Mouse (Mus musculus) heart, postnatal 0 days (tissue): ENCODE data around the gene Ap5s1. TPM values are rescaled to one million over a fixed set of nuclear protein-coding genes. Genes with fewer than 3 reads are reported as not detected.

ENCODE experiments used
- ATAC-seq: fragments of 200-750 bp; cut with Nextera tagmentation; 2 replicates; pipeline ENCODE4 v1.8.0; 2017; ENCODE audit warnings: low read depth, moderate number of reproducible peaks, moderate library complexity; ENCODE audit not compliant: insufficient read depth
- DNase-seq: peaks from one replicate; pipeline ENCODE4 v3.0.0-alpha.2; 2016; ENCODE audit warnings: low spot score
- H3K27ac ChIP-seq: fragments of 300-500 bp; sonication (generic); 2 replicates; pipeline ENCODE4 v1.5.1; 2014; ENCODE audit warnings: low read depth, mild to moderate bottlenecking
- H3K27me3 ChIP-seq: fragments of 300-500 bp; sonication (generic); 2 replicates; pipeline ENCODE4 v1.6.1; 2014; ENCODE audit warnings: low read length, mixed read lengths; ENCODE audit not compliant: control insufficient read depth, insufficient read depth
- H3K36me3 ChIP-seq: fragments of 300-500 bp; sonication (generic); replicated peaks from 2 replicates; pipeline ENCODE4 v1.6.1; 2014; ENCODE audit warnings: low read length, mixed read lengths; ENCODE audit not compliant: control insufficient read depth, insufficient read depth
- H3K4me1 ChIP-seq: fragments of 300-500 bp; sonication (generic); 2 replicates; pipeline ENCODE4 v1.6.1; 2014; ENCODE audit warnings: antibody characterized with exemption; ENCODE audit not compliant: control insufficient read depth, insufficient read depth
- H3K4me2 ChIP-seq: fragments of 300-500 bp; sonication (generic); 2 replicates; pipeline ENCODE4 v1.6.1; 2014; ENCODE audit warnings: low read depth, mild to moderate bottlenecking, low read length, moderate library complexity
- H3K4me3 ChIP-seq: fragments of 300-500 bp; sonication (generic); 2 replicates; pipeline ENCODE4 v1.5.1; 2014; ENCODE audit warnings: low read depth, low read length
- H3K9ac ChIP-seq: fragments of 300-500 bp; sonication (generic); replicated peaks from 2 replicates; pipeline ENCODE4 v1.6.1; 2014; ENCODE audit warnings: low read depth, low read length, mixed read lengths
- H3K9me3 ChIP-seq: fragments of 300-500 bp; sonication (generic); replicated peaks from 2 replicates; pipeline ENCODE4 v1.6.1; 2016; ENCODE audit warnings: low read length; ENCODE audit not compliant: control insufficient read depth
- CTCF ChIP-seq: IDR thresholded peaks from 2 replicates; pipeline ENCODE4 v1.5.1; 2016; ENCODE audit warnings: antibody characterized with exemption, control low read depth, low read depth
- EP300 ChIP-seq: IDR thresholded peaks from 2 replicates; pipeline ENCODE4 v1.6.1; 2016; ENCODE audit warnings: antibody characterized with exemption, low read depth
- WGBS: fragments of 180-500 bp; shearing (Covaris S2); extraction: QIAGEN DNeasy Blood & Tissue Kit; methylation state at CpG from one replicate; pipeline ENCODE4 v1.1.7; 2014; 5-methylcytosine and 5-hydroxymethylcytosine counted together
- polyA plus RNA-seq: library from polyadenylated mRNA; unstranded; fragments of >200 nt; fragmentation: Nextera tagmentation; extraction: Ambion mirVana; gene quantifications from 2 replicates; pipeline ENCODE4 v1.2.1, GENCODE M21; 2015
- total RNA-seq: library from RNA; depleted of rRNA; stranded (reverse); fragments of >200 nt; gene quantifications from 2 replicates; pipeline ENCODE4 v1.2.3, GENCODE M21; 2014; ENCODE audit warnings: low replicate concordance; rRNA removed

Ap5s1 gene
- total and polyA plus RNA-seq, 2 experiments from 2014 or later: 65.5 to 107 TPM

DNA sequence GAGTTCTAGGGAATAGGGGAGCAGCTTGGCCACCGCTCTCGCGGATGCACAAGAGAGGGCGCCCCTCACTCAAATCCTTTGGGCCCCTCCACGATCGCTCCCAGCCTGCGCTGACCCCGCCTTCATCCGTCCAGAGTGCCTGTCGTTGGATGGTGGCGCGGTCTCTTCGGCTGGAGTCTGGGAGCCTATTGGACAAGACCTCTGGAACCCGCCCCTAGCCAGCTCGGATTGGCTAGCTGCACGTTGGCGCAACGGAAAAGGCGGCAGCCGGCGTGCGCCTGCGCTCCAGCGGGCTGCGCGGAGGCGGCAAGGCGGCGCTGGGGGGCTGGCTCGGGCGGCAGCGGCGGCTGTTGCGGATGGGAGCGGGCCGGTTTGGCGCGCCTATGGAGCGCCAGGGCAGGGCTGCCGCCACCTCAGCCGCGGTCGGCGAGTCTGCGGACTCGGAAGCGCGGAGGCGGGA lies 55.4 kb downstream of the Ap5s1 start, which contains the start of gene Pank2:
Pank2 (plus strand) TSS at position 283 of the 460 bp plus-strand sequence.
- H3K9ac ChIP-seq: peak within 1 kb of the TSS; percentile 82
- ATAC-seq (peak; percentile 98), DNase-seq (peak; percentile 98)
- no peaks in the 10 kb centered on the region for H3K27me3 ChIP-seq
- H3K9me3 ChIP-seq: no peaks in the 10 kb centered on the region
- peak within 1 kb of the TSS; percentile 99 for H3K27ac ChIP-seq
- no peak; the same call in 1 of the 2 replicates for TF ChIP-seq CTCF
- no peak for TF ChIP-seq EP300
- H3K36me3 ChIP-seq: no peaks in the 10 kb centered on the region
- peak within 1 kb of the TSS; percentile 80 for H3K4me3 ChIP-seq
- peak within 1 kb of the TSS; percentile 86 for H3K4me2 ChIP-seq
- peaks cover 26% of the 10 kb centered on the region for H3K4me1 ChIP-seq
- WGBS: under 1% methylated on average over 49 of the region's 49 CpGs

Other genes with a start within 250 kb of the Ap5s1 start
- 0.19 and 10.7 TPM in 2 replicates for gene Gfra4, start 164.0 kb upstream of the Ap5s1 start, total RNA-seq
- gene Gfra4, start 164.0 kb upstream of the Ap5s1 start, polyA plus RNA-seq: 2.2 and 2.9 TPM in 2 replicates
- gene Adam33, start 143.3 kb upstream of the Ap5s1 start, total RNA-seq: 9.4 and 10.3 TPM in 2 replicates
- gene Adam33, start 143.3 kb upstream of the Ap5s1 start, polyA plus RNA-seq: 4.8 and 5.2 TPM in 2 replicates
- gene Siglec1, start 120.3 kb upstream of the Ap5s1 start, total RNA-seq: 2.2 and 3.4 TPM in 2 replicates
- 0.20 and 0.27 TPM in 2 replicates for gene Siglec1, start 120.3 kb upstream of the Ap5s1 start, polyA plus RNA-seq
- 17.1 and 29.3 TPM in 2 replicates for gene Hspa12b, start 79.8 kb upstream of the Ap5s1 start, total RNA-seq
- gene Hspa12b, start 79.8 kb upstream of the Ap5s1 start, polyA plus RNA-seq: 7.2 and 9.0 TPM in 2 replicates
- gene Gm11037, start 73.6 kb upstream of the Ap5s1 start, total RNA-seq: not detected in 2 replicates
- not detected in 2 replicates for gene Gm11037, start 73.6 kb upstream of the Ap5s1 start, polyA plus RNA-seq
- gene 1700037H04Rik, start 47.0 kb upstream of the Ap5s1 start, total RNA-seq: 48.3 and 88.8 TPM in 2 replicates
- 35.9 and 39.7 TPM in 2 replicates for gene 1700037H04Rik, start 47.0 kb upstream of the Ap5s1 start, polyA plus RNA-seq
- gene Cenpb, start 27.0 kb upstream of the Ap5s1 start, total RNA-seq: 62.9 and 84.8 TPM in 2 replicates
- gene Cenpb, start 27.0 kb upstream of the Ap5s1 start, polyA plus RNA-seq: 7.1 and 7.8 TPM in 2 replicates
- 15.3 and 31.9 TPM in 2 replicates for gene Cdc25b, start 20.1 kb upstream of the Ap5s1 start, total RNA-seq
- gene Cdc25b, start 20.1 kb upstream of the Ap5s1 start, polyA plus RNA-seq: 12.1 and 15.0 TPM in 2 replicates
- 5.2 and 5.9 TPM in 2 replicates for gene Spef1, start 19.8 kb upstream of the Ap5s1 start, total RNA-seq
- 0.97 and 1.2 TPM in 2 replicates for gene Spef1, start 19.8 kb upstream of the Ap5s1 start, polyA plus RNA-seq
- 32.5 and 38.0 TPM in 2 replicates for gene Mavs, start 27.0 kb downstream of the Ap5s1 start, total RNA-seq
- 27.4 and 27.8 TPM in 2 replicates for gene Mavs, start 27.0 kb downstream of the Ap5s1 start, polyA plus RNA-seq
- gene Pank2, start 55.4 kb downstream of the Ap5s1 start, total RNA-seq: 9.6 and 44.3 TPM in 2 replicates
- gene Pank2, start 55.4 kb downstream of the Ap5s1 start, polyA plus RNA-seq: 18.1 and 19.2 TPM in 2 replicates
- gene Rnf24, start 145.8 kb downstream of the Ap5s1 start, total RNA-seq: 1.0 and 7.7 TPM in 2 replicates
- gene Rnf24, start 145.8 kb downstream of the Ap5s1 start, polyA plus RNA-seq: 1.3 and 1.4 TPM in 2 replicates